Mouse (Mus musculus) heart, postnatal 0 days (tissue): ENCODE measurements around the gene Prune2.

Source experiments
- CTCF ChIP-seq: IDR thresholded peaks from 2 replicates; pipeline ENCODE4 v1.5.1; 2016; ENCODE audit warnings: antibody characterized with exemption, control low read depth, low read depth
- EP300 ChIP-seq: IDR thresholded peaks from 2 replicates; pipeline ENCODE4 v1.6.1; 2016; ENCODE audit warnings: antibody characterized with exemption, low read depth

DNA sequence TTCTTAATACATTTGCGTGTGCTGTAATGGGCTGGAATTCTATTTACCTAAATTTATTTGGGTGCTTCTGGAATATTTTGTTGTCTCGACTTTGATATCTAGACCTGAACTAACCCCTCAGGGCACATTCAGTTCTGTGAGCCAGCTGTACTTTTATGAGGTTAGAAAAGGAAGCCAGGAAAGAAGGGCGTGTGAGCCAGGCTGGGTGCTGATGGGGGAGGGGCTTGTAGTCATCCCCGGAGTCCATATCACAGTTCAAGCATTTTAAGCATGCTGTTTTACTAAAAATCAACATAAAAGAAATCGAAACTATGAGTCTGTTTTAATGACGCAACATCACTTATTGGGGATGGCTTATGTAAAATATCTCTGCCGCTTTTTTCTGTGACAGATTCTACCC, 42.0 kb downstream of the Prune2 start:
- TF ChIP-seq CTCF = no peak
- TF ChIP-seq EP300 = no peak
